Mouse (Mus musculus) spleen, adult 2 months (tissue): ENCODE data around the gene Fstl5.

ENCODE experiments used
- CTCF ChIP-seq: fragments of 200-500 bp; IDR thresholded peaks from 2 replicates; pipeline ENCODE4 v1.5.1; 2011; ENCODE audit warnings: mild to moderate bottlenecking, inconsistent platforms; ENCODE audit not compliant: insufficient read depth, insufficient read length, insufficient replicate concordance; ENCODE audit errors: extremely low read depth
- POLR2A ChIP-seq: fragments of 200-500 bp; IDR thresholded peaks from 2 replicates; pipeline ENCODE4 v1.6.1; 2011; ENCODE audit warnings: low read depth, low read length, inconsistent platforms

GRCm38 (mm10) chr3:76061996-76062395 is 12.1 kb upstream of the Fstl5 start:
- TF ChIP-seq CTCF (no peak), POLR2A (no peak)
